Mouse (Mus musculus) neural tube, embryonic 13.5 days (tissue): ENCODE results near the gene Mrc1. TPM values are rescaled to one million over a fixed set of nuclear protein-coding genes. Genes with fewer than 3 reads are reported as not detected.

Source experiments
- ATAC-seq: fragments of 200-750 bp; cut with Nextera tagmentation; 2 replicates; pipeline ENCODE4 v1.8.0; 2017; ENCODE audit warnings: low read depth, mild to moderate bottlenecking, moderate TSS enrichment, moderate library complexity
- H3K27ac ChIP-seq: fragments of 300-500 bp; sonication (generic); replicated peaks from 2 replicates; pipeline ENCODE4 v1.5.1; 2015; ENCODE audit warnings: moderate library complexity, mild to moderate bottlenecking, inconsistent platforms
- H3K27me3 ChIP-seq: fragments of 300-500 bp; sonication (generic); 2 replicates; pipeline ENCODE4 v1.6.1; 2015; ENCODE audit warnings: mild to moderate bottlenecking, inconsistent platforms
- H3K36me3 ChIP-seq: fragments of 300-500 bp; sonication (generic); 2 replicates; pipeline ENCODE4 v1.6.1; 2015; ENCODE audit warnings: mild to moderate bottlenecking, inconsistent platforms
- H3K4me1 ChIP-seq: fragments of 300-500 bp; sonication (generic); replicated peaks from 2 replicates; pipeline ENCODE4 v1.6.1; 2015; ENCODE audit warnings: inconsistent platforms
- H3K4me2 ChIP-seq: fragments of 300-500 bp; sonication (generic); 2 replicates; pipeline ENCODE4 v1.6.1; 2015; ENCODE audit warnings: inconsistent platforms, mild to moderate bottlenecking, moderate library complexity
- H3K4me3 ChIP-seq: fragments of 300-500 bp; sonication (generic); 2 replicates; pipeline ENCODE4 v1.5.1; 2015; ENCODE audit warnings: mild to moderate bottlenecking, inconsistent platforms
- H3K9ac ChIP-seq: fragments of 300-500 bp; sonication (generic); 2 replicates; pipeline ENCODE4 v1.6.1; 2015; ENCODE audit warnings: moderate library complexity, mild to moderate bottlenecking, inconsistent platforms
- H3K9me3 ChIP-seq: fragments of 300-500 bp; sonication (generic); 2 replicates; pipeline ENCODE4 v1.6.1; 2016; ENCODE audit warnings: inconsistent platforms
- WGBS: fragments of 180-500 bp; shearing (Covaris S2); methylation state at CpG from one replicate; pipeline ENCODE4 v1.1.7; 2015; 5-methylcytosine and 5-hydroxymethylcytosine counted together
- polyA plus RNA-seq: library from polyadenylated mRNA; unstranded; fragments of >200 nt; fragmentation: Nextera tagmentation; extraction: Ambion mirVana; gene quantifications from 2 replicates; pipeline ENCODE4 v1.2.1, GENCODE M21; 2015

Mrc1 gene
- polyA plus RNA-seq, 1 experiment from 2014 or later: 6.0 TPM

- no peak for ATAC-seq
- no peak overlapping the region for H3K9ac ChIP-seq
- peaks cover 3% of the 10 kb centered on the region for H3K4me1 ChIP-seq
- 88% methylated on average over 3 of the region's 3 CpGs for WGBS
- H3K36me3 ChIP-seq: no peaks in the 10 kb centered on the region
- no peak overlapping the region for H3K27ac ChIP-seq
- H3K4me2 ChIP-seq: no peak overlapping the region
- no peaks in the 10 kb centered on the region for H3K27me3 ChIP-seq
- H3K9me3 ChIP-seq: no peaks in the 10 kb centered on the region
- H3K4me3 ChIP-seq: no peak overlapping the region
Observed at GRCm38 (mm10) chr2:14216653-14217052, 12.5 kb upstream of the Mrc1 start.

GRCm38 (mm10) chr2:14218126-14218525, 11.1 kb upstream of the Mrc1 start:
- Histone ChIP-seq H3K9ac (no peak overlapping the region), H3K27ac (no peak overlapping the region), H3K4me1 (peaks cover 3% of the 10 kb centered on the region), H3K4me3 (no peak overlapping the region), H3K27me3 (no peaks in the 10 kb centered on the region), H3K9me3 (no peaks in the 10 kb centered on the region), H3K4me2 (no peak overlapping the region), H3K36me3 (no peaks in the 10 kb centered on the region)
- WGBS: 80% methylated on average over 6 of the region's 6 CpGs
- ATAC-seq: no peak

GRCm38 (mm10) chr2:14224387-14224786, 4.8 kb upstream of the Mrc1 start:
- Histone ChIP-seq H3K9me3 (no peaks in the 10 kb centered on the region), H3K4me2 (no peak overlapping the region), H3K36me3 (no peaks in the 10 kb centered on the region), H3K27me3 (no peaks in the 10 kb centered on the region), H3K4me1 (no peaks in the 10 kb centered on the region), H3K4me3 (no peak overlapping the region), H3K9ac (no peak overlapping the region), H3K27ac (no peak overlapping the region)
- 86% methylated on average over 3 of the region's 4 CpGs for WGBS
- no peak for ATAC-seq

GRCm38 (mm10) chr2:14228495-14228894, 697 bp upstream of the Mrc1 start:
- H3K4me3 ChIP-seq: no peak overlapping the region
- no peak overlapping the region for H3K27ac ChIP-seq
- no peak for ATAC-seq
- no peak overlapping the region for H3K9ac ChIP-seq
- H3K27me3 ChIP-seq: no peaks in the 10 kb centered on the region
- no peaks in the 10 kb centered on the region for H3K36me3 ChIP-seq
- H3K9me3 ChIP-seq: no peaks in the 10 kb centered on the region
- no peaks in the 10 kb centered on the region for H3K4me1 ChIP-seq
- 76% methylated on average over 6 of the region's 6 CpGs for WGBS
- no peak overlapping the region for H3K4me2 ChIP-seq

GRCm38 (mm10) chr2:14229979-14230378, 787 bp downstream of the Mrc1 start:
- no peak for ATAC-seq
- no peak overlapping the region for H3K4me3 ChIP-seq
- no peak overlapping the region for H3K27ac ChIP-seq
- no peaks in the 10 kb centered on the region for H3K36me3 ChIP-seq
- no peak overlapping the region for H3K9ac ChIP-seq
- H3K4me1 ChIP-seq: no peaks in the 10 kb centered on the region
- no peak overlapping the region for H3K4me2 ChIP-seq
- no peaks in the 10 kb centered on the region for H3K9me3 ChIP-seq
- 90% methylated on average over 14 of the region's 14 CpGs for WGBS
- H3K27me3 ChIP-seq: no peaks in the 10 kb centered on the region

- H3K9me3 ChIP-seq: no peaks in the 10 kb centered on the region
- H3K36me3 ChIP-seq: no peaks in the 10 kb centered on the region
- H3K9ac ChIP-seq: no peak overlapping the region
- no peak overlapping the region for H3K27ac ChIP-seq
- H3K4me2 ChIP-seq: no peak overlapping the region
- ATAC-seq: no peak
- no peaks in the 10 kb centered on the region for H3K27me3 ChIP-seq
- H3K4me1 ChIP-seq: no peaks in the 10 kb centered on the region
- H3K4me3 ChIP-seq: no peak overlapping the region
- 97% methylated on average over 1 of the region's 1 CpGs for WGBS
Observed at GRCm38 (mm10) chr2:14232897-14233296, 3.7 kb downstream of the Mrc1 start.

- H3K4me3 ChIP-seq: no peak overlapping the region
- 69% methylated on average over 2 of the region's 2 CpGs for WGBS
- H3K27ac ChIP-seq: no peak overlapping the region
- H3K4me1 ChIP-seq: no peaks in the 10 kb centered on the region
- H3K27me3 ChIP-seq: no peaks in the 10 kb centered on the region
- H3K4me2 ChIP-seq: no peak overlapping the region
- no peaks in the 10 kb centered on the region for H3K9me3 ChIP-seq
- ATAC-seq: no peak
- no peak overlapping the region for H3K9ac ChIP-seq
- no peaks in the 10 kb centered on the region for H3K36me3 ChIP-seq
Observed at GRCm38 (mm10) chr2:14233983-14234382, 4.8 kb downstream of the Mrc1 start.

GRCm38 (mm10) chr2:14235319-14235718, 6.1 kb downstream of the Mrc1 start:
- H3K4me3 ChIP-seq: no peak overlapping the region
- no peak overlapping the region for H3K9ac ChIP-seq
- H3K4me2 ChIP-seq: no peak overlapping the region
- H3K4me1 ChIP-seq: no peaks in the 10 kb centered on the region
- no peaks in the 10 kb centered on the region for H3K36me3 ChIP-seq
- H3K9me3 ChIP-seq: no peaks in the 10 kb centered on the region
- 84% methylated on average over 5 of the region's 5 CpGs for WGBS
- no peak for ATAC-seq
- no peaks in the 10 kb centered on the region for H3K27me3 ChIP-seq
- H3K27ac ChIP-seq: no peak overlapping the region

- H3K4me2 ChIP-seq: no peak overlapping the region
- ATAC-seq: no peak
- H3K36me3 ChIP-seq: no peaks in the 10 kb centered on the region
- 96% methylated on average over 4 of the region's 4 CpGs for WGBS
- H3K27ac ChIP-seq: no peak overlapping the region
- no peaks in the 10 kb centered on the region for H3K9me3 ChIP-seq
- no peaks in the 10 kb centered on the region for H3K27me3 ChIP-seq
- H3K4me3 ChIP-seq: no peak overlapping the region
- H3K4me1 ChIP-seq: no peaks in the 10 kb centered on the region
- H3K9ac ChIP-seq: no peak overlapping the region
Observed at GRCm38 (mm10) chr2:14236920-14237319, 7.7 kb downstream of the Mrc1 start.

GRCm38 (mm10) chr2:14237723-14238122, 8.5 kb downstream of the Mrc1 start:
- Histone ChIP-seq H3K36me3 (no peaks in the 10 kb centered on the region), H3K4me2 (no peak overlapping the region), H3K27ac (no peak overlapping the region), H3K4me1 (no peaks in the 10 kb centered on the region), H3K4me3 (no peak overlapping the region), H3K9ac (no peak overlapping the region), H3K9me3 (no peaks in the 10 kb centered on the region), H3K27me3 (no peaks in the 10 kb centered on the region)
- WGBS: 40% methylated on average over 4 of the region's 4 CpGs
- ATAC-seq: no peak

- no peaks in the 10 kb centered on the region for H3K9me3 ChIP-seq
- H3K9ac ChIP-seq: no peak overlapping the region
- no peaks in the 10 kb centered on the region for H3K27me3 ChIP-seq
- H3K4me2 ChIP-seq: no peak overlapping the region
- H3K4me1 ChIP-seq: no peaks in the 10 kb centered on the region
- no peaks in the 10 kb centered on the region for H3K36me3 ChIP-seq
- H3K4me3 ChIP-seq: no peak overlapping the region
- ATAC-seq: no peak
- no peak overlapping the region for H3K27ac ChIP-seq
- WGBS: 46% methylated on average over 5 of the region's 5 CpGs
Observed at GRCm38 (mm10) chr2:14239151-14239550, 10.0 kb downstream of the Mrc1 start.

- Histone ChIP-seq H3K9ac (no peak overlapping the region), H3K4me3 (no peak overlapping the region), H3K9me3 (no peaks in the 10 kb centered on the region), H3K27me3 (no peaks in the 10 kb centered on the region), H3K4me2 (no peak overlapping the region), H3K4me1 (no peaks in the 10 kb centered on the region), H3K27ac (no peak overlapping the region), H3K36me3 (no peaks in the 10 kb centered on the region)
- no peak for ATAC-seq
- WGBS: 93% methylated on average over 5 of the region's 5 CpGs
Observed at GRCm38 (mm10) chr2:14244157-14244556, 15.0 kb downstream of the Mrc1 start.

- Histone ChIP-seq H3K9me3 (no peaks in the 10 kb centered on the region), H3K4me1 (no peaks in the 10 kb centered on the region), H3K36me3 (no peaks in the 10 kb centered on the region), H3K27me3 (no peaks in the 10 kb centered on the region), H3K9ac (no peak overlapping the region), H3K4me3 (no peak overlapping the region), H3K4me2 (no peak overlapping the region), H3K27ac (no peak overlapping the region)
- no peak for ATAC-seq
- WGBS: 82% methylated on average over 2 of the region's 2 CpGs
Observed at GRCm38 (mm10) chr2:14244668-14245067, 15.5 kb downstream of the Mrc1 start.
